Mouse (Mus musculus) intestine, embryonic 16.5 days (tissue): ENCODE measurements at regions not wholly inside any gene's neighbourhood (a gene's known extent, or its start where the extent isn't known, plus 50 kb on each side); places are given as distances from the start of the nearest gene placed in this dataset.
A peak's percentile ranks its signal among the peaks of the same experiment; 100 is the strongest.

Experiments
- ATAC-seq: fragments of 200-750 bp; cut with Nextera tagmentation; 2 replicates; pipeline ENCODE4 v1.8.0; 2017; ENCODE audit warnings: moderate TSS enrichment, moderate library complexity
- H3K27ac ChIP-seq: fragments of 300-500 bp; sonication (generic); 2 replicates; pipeline ENCODE4 v1.5.1; 2014; ENCODE audit warnings: mild to moderate bottlenecking, low read length
- H3K27me3 ChIP-seq: fragments of 300-500 bp; sonication (generic); replicated peaks from 2 replicates; pipeline ENCODE4 v1.6.1; 2014; ENCODE audit warnings: low read length, control low read depth, mixed read lengths; ENCODE audit not compliant: control insufficient read depth, insufficient read depth
- H3K36me3 ChIP-seq: fragments of 300-500 bp; sonication (generic); 2 replicates; pipeline ENCODE4 v1.6.1; 2014; ENCODE audit warnings: low read length, control low read depth; ENCODE audit not compliant: control insufficient read depth, insufficient read depth
- H3K4me1 ChIP-seq: fragments of 300-500 bp; sonication (generic); 2 replicates; pipeline ENCODE4 v1.6.1; 2014; ENCODE audit warnings: low read length, control low read depth, mixed read lengths; ENCODE audit not compliant: control insufficient read depth, insufficient read depth
- H3K4me2 ChIP-seq: fragments of 300-500 bp; sonication (generic); 2 replicates; pipeline ENCODE4 v1.6.1; 2014; ENCODE audit warnings: low read depth, low read length, control low read depth
- H3K4me3 ChIP-seq: fragments of 300-500 bp; sonication (generic); 2 replicates; pipeline ENCODE4 v1.5.1; 2014; ENCODE audit warnings: mild to moderate bottlenecking, low read length
- H3K9ac ChIP-seq: fragments of 300-500 bp; sonication (generic); 2 replicates; pipeline ENCODE4 v1.6.1; 2014; ENCODE audit warnings: low read depth, low read length
- H3K9me3 ChIP-seq: fragments of 300-500 bp; sonication (generic); 2 replicates; pipeline ENCODE4 v1.6.1; 2016; ENCODE audit warnings: low read length, control low read depth; ENCODE audit not compliant: control insufficient read depth
- WGBS: fragments of 180-500 bp; shearing (Covaris S2); extraction: QIAGEN DNeasy Blood & Tissue Kit; methylation state at CpG from one replicate; pipeline ENCODE4 v1.1.7; 2014; 5-methylcytosine and 5-hydroxymethylcytosine counted together

DNA sequence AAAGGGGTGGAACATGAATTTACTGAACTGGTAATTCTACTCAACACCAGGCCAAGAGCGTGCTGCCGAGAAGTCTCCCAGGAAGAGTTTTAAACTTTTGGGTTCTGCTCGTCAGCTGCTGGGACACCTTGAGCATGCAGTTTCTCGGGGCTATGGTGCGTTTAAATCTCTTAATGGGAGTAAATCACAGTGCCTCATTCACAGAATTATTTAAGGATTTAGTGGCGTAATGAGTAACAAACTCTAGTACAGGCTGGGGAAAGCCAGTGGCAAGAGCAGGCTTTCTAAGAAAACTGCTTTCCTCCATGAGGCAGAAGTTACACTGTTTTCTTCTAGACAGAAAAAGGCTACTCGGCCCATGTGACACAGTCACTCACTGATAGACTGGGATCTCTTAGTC is 173.1 kb upstream of the Rpl34 start:
- Histone ChIP-seq H3K4me3 (no peak overlapping the region), H3K9me3 (no peaks in the 10 kb centered on the region), H3K4me2 (no peak overlapping the region), H3K36me3 (no peaks in the 10 kb centered on the region), H3K27ac (no peak overlapping the region), H3K4me1 (no peaks in the 10 kb centered on the region), H3K9ac (no peak overlapping the region), H3K27me3 (no peaks in the 10 kb centered on the region)
- 81% methylated on average over 7 of the region's 7 CpGs for WGBS
- no peak for ATAC-seq

GRCm38 (mm10) chr3:130902376-130902775 is 172.2 kb upstream of the Rpl34 start:
- Histone ChIP-seq H3K4me2 (no peak overlapping the region), H3K27ac (no peak overlapping the region), H3K9ac (no peak overlapping the region), H3K9me3 (no peaks in the 10 kb centered on the region), H3K4me1 (no peaks in the 10 kb centered on the region), H3K27me3 (no peaks in the 10 kb centered on the region), H3K4me3 (no peak overlapping the region), H3K36me3 (no peaks in the 10 kb centered on the region)
- ATAC-seq = no peak
- WGBS = 83% methylated on average over 7 of the region's 7 CpGs

DNA sequence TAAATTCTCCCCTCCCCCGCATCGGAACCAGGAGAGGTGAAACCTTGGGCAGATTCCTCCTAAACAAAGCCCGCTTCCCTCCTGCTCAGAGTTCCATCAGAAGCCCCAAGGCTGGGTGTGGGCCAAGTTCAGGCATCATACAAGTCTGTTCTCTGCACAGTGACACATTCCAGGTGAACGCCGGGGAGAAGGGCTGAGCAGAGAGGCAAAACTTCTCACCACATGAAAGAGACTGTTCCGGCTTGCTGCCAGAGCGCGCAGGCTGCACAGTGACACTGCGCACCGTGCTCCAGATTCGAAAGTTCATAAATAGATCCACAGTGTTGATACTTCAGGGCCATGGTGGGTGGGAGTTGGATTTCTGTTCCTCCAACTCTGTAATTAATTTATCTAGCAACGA is 171.1 kb upstream of the Rpl34 start:
- no peaks in the 10 kb centered on the region for H3K27me3 ChIP-seq
- WGBS = 78% methylated on average over 12 of the region's 12 CpGs
- H3K9me3 ChIP-seq = no peaks in the 10 kb centered on the region
- no peaks in the 10 kb centered on the region for H3K4me1 ChIP-seq
- no peak overlapping the region for H3K4me3 ChIP-seq
- H3K27ac ChIP-seq = no peak overlapping the region
- no peak overlapping the region for H3K4me2 ChIP-seq
- no peaks in the 10 kb centered on the region for H3K36me3 ChIP-seq
- no peak for ATAC-seq
- H3K9ac ChIP-seq = no peak overlapping the region

- ATAC-seq = no peak
- Histone ChIP-seq H3K4me3 (no peak overlapping the region), H3K4me2 (no peak overlapping the region), H3K27ac (no peak overlapping the region), H3K9ac (no peak overlapping the region), H3K27me3 (no peaks in the 10 kb centered on the region), H3K4me1 (no peaks in the 10 kb centered on the region), H3K9me3 (no peaks in the 10 kb centered on the region), H3K36me3 (no peaks in the 10 kb centered on the region)
- 88% methylated on average over 6 of the region's 6 CpGs for WGBS
These were observed 170.6 kb upstream of the Rpl34 start for GRCm38 (mm10) chr3:130900846-130901245.

- Histone ChIP-seq H3K4me2 (0 out of 2 replicates have a peak overlapping the region, but pooled peaks have one; percentile 20), H3K36me3 (no peaks in the 10 kb centered on the region), H3K4me3 (no peak overlapping the region), H3K9ac (no peak overlapping the region), H3K4me1 (no peaks in the 10 kb centered on the region), H3K27ac (no peak overlapping the region), H3K9me3 (no peaks in the 10 kb centered on the region), H3K27me3 (no peaks in the 10 kb centered on the region)
- WGBS = 72% methylated on average over 30 of the region's 30 CpGs
- ATAC-seq = 0 out of 2 replicates have a peak, but pooled peaks have one; percentile 18
These were observed 170.0 kb upstream of the Rpl34 start for GRCm38 (mm10) chr3:130900054-130900840.

GRCm38 (mm10) chr3:130894168-130894814 is 164.1 kb upstream of the Rpl34 start:
- Histone ChIP-seq H3K9ac (no peak overlapping the region), H3K4me1 (no peaks in the 10 kb centered on the region), H3K4me3 (no peak overlapping the region), H3K27me3 (no peaks in the 10 kb centered on the region), H3K9me3 (no peaks in the 10 kb centered on the region), H3K27ac (no peak overlapping the region), H3K4me2 (no peak overlapping the region), H3K36me3 (no peaks in the 10 kb centered on the region)
- WGBS = 55% methylated on average over 7 of the region's 7 CpGs
- ATAC-seq = peak; percentile 62; the same call in 1 of the 2 replicates

DNA sequence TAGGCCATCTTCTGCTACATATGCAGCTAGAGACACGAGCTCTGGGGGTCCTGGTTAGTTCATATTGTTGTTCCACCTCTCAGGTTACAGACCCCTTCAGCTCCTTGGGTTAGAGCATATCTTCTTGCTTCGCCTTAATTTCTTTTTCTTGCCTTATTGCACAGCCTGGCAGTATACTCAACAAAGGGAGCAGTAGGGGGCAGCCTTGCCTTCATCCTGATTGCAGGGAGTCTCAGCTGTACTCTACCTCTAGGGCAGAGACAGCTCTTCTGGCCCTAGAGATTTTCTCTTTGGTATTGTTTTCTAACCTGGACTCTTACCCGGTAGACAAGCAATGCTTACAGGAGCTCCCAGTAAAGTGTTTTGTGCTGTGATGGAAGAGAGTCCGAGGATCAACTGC is 161.1 kb upstream of the Rpl34 start:
- H3K4me1 ChIP-seq = no peaks in the 10 kb centered on the region
- no peaks in the 10 kb centered on the region for H3K9me3 ChIP-seq
- no peak overlapping the region for H3K27ac ChIP-seq
- H3K9ac ChIP-seq = no peak overlapping the region
- ATAC-seq = no peak
- no peak overlapping the region for H3K4me2 ChIP-seq
- WGBS = 81% methylated on average over 4 of the region's 4 CpGs
- H3K4me3 ChIP-seq = no peak overlapping the region
- no peaks in the 10 kb centered on the region for H3K36me3 ChIP-seq
- H3K27me3 ChIP-seq = no peaks in the 10 kb centered on the region

DNA sequence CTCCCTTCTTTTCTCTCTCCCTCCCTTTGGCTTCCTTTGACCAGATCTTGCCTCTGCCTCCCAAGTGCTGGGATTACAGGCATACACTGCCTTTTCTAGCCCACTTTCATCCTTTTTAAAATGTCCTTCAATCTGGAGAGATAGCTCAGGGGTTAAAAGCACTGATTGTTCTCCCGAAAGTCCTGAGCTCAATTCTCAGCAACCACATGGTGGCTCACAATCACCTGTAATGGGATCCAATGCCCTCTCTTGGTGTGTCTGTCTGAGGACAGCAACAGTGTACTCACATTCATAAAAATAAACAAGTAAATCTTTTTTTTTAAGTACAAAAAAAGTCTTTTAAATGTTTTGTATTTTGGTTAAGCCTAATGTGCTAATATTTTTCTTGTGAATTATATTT is 158.4 kb upstream of the Rpl34 start:
- no peak overlapping the region for H3K27ac ChIP-seq
- H3K27me3 ChIP-seq = no peaks in the 10 kb centered on the region
- H3K4me1 ChIP-seq = no peaks in the 10 kb centered on the region
- ATAC-seq = no peak
- H3K4me2 ChIP-seq = no peak overlapping the region
- H3K9me3 ChIP-seq = no peaks in the 10 kb centered on the region
- 83% methylated on average over 1 of the region's 1 CpGs for WGBS
- no peak overlapping the region for H3K9ac ChIP-seq
- H3K4me3 ChIP-seq = no peak overlapping the region
- H3K36me3 ChIP-seq = no peaks in the 10 kb centered on the region

GRCm38 (mm10) chr3:130887540-130888312 is 157.5 kb upstream of the Rpl34 start:
- Histone ChIP-seq H3K27ac (no peak overlapping the region), H3K4me3 (no peak overlapping the region), H3K4me1 (no peaks in the 10 kb centered on the region), H3K27me3 (no peaks in the 10 kb centered on the region), H3K4me2 (no peak overlapping the region), H3K36me3 (no peaks in the 10 kb centered on the region), H3K9me3 (no peaks in the 10 kb centered on the region), H3K9ac (no peak overlapping the region)
- ATAC-seq = no peak
- WGBS = 76% methylated on average over 3 of the region's 3 CpGs
